Mouse (Mus musculus) hindbrain, embryonic 14.5 days (tissue): ENCODE measurements at regions not wholly inside any gene's neighbourhood (a gene's known extent, or its start where the extent isn't known, plus 50 kb on each side); places are given as distances from the start of the nearest gene placed in this dataset.

Source experiments
- ATAC-seq: fragments of 200-750 bp; cut with Nextera tagmentation; 2 replicates; pipeline ENCODE4 v1.8.0; 2017; ENCODE audit warnings: moderate number of reproducible peaks, mild to moderate bottlenecking, moderate TSS enrichment, moderate library complexity; ENCODE audit not compliant: low FRiP score
- DNase-seq: peaks from one replicate; pipeline ENCODE4 v3.0.0-alpha.2; 2015; ENCODE audit warnings: low spot score
- H3K27ac ChIP-seq: fragments of 300-500 bp; sonication (generic); 2 replicates; pipeline ENCODE4 v1.5.1; 2014; ENCODE audit warnings: mild to moderate bottlenecking, moderate library complexity
- H3K27me3 ChIP-seq: fragments of 300-500 bp; sonication (generic); 2 replicates; pipeline ENCODE4 v1.6.1; 2014; ENCODE audit warnings: mild to moderate bottlenecking, low read length, mixed read lengths; ENCODE audit not compliant: control insufficient read depth, insufficient read depth
- H3K36me3 ChIP-seq: fragments of 300-500 bp; sonication (generic); replicated peaks from 2 replicates; pipeline ENCODE4 v1.6.1; 2014; ENCODE audit not compliant: control insufficient read depth, insufficient read depth
- H3K4me1 ChIP-seq: fragments of 300-500 bp; sonication (generic); replicated peaks from 2 replicates; pipeline ENCODE4 v1.6.1; 2014; ENCODE audit warnings: antibody characterized with exemption, low read length, mixed read lengths; ENCODE audit not compliant: control insufficient read depth, insufficient read depth
- H3K4me2 ChIP-seq: fragments of 300-500 bp; sonication (generic); replicated peaks from 2 replicates; pipeline ENCODE4 v1.6.1; 2014; ENCODE audit warnings: mild to moderate bottlenecking, moderate library complexity
- H3K4me3 ChIP-seq: fragments of 300-500 bp; sonication (generic); replicated peaks from 2 replicates; pipeline ENCODE4 v1.5.1; 2014; ENCODE audit warnings: mild to moderate bottlenecking, low read length
- H3K9ac ChIP-seq: fragments of 300-500 bp; sonication (generic); 2 replicates; pipeline ENCODE4 v1.6.1; 2014
- H3K9me3 ChIP-seq: fragments of 300-500 bp; sonication (generic); 2 replicates; pipeline ENCODE4 v1.6.1; 2016; ENCODE audit warnings: low read length; ENCODE audit not compliant: control insufficient read depth
- WGBS: fragments of 180-500 bp; shearing (Covaris S2); extraction: QIAGEN DNeasy Blood & Tissue Kit; methylation state at CpG from one replicate; pipeline ENCODE4 v1.1.7; 2014; 5-methylcytosine and 5-hydroxymethylcytosine counted together

- Histone ChIP-seq H3K4me2 (no peak overlapping the region), H3K27ac (no peak overlapping the region), H3K4me3 (no peak overlapping the region), H3K9me3 (no peaks in the 10 kb centered on the region), H3K36me3 (no peaks in the 10 kb centered on the region), H3K27me3 (no peaks in the 10 kb centered on the region), H3K4me1 (no peaks in the 10 kb centered on the region), H3K9ac (no peak overlapping the region)
- WGBS, result 69% methylated on average over 7 of the region's 7 CpGs
- DNase-seq (no peak), ATAC-seq (no peak)
Measured at GRCm38 (mm10) chr10:92625781-92626180, 96.4 kb downstream of the Nedd1 start.

GRCm38 (mm10) chr10:92615684-92616379 lies 106.4 kb downstream of the Nedd1 start:
- H3K27me3 ChIP-seq, result no peaks in the 10 kb centered on the region
- H3K9ac ChIP-seq, result no peak overlapping the region
- no peaks in the 10 kb centered on the region for H3K36me3 ChIP-seq
- H3K4me3 ChIP-seq, result no peak overlapping the region
- no peaks in the 10 kb centered on the region for H3K9me3 ChIP-seq
- DNase-seq (no peak), ATAC-seq (no peak)
- H3K4me1 ChIP-seq, result no peaks in the 10 kb centered on the region
- no peak overlapping the region for H3K27ac ChIP-seq
- H3K4me2 ChIP-seq, result no peak overlapping the region
- 86% methylated on average over 5 of the region's 5 CpGs for WGBS

- DNase-seq, result no peak
- Histone ChIP-seq H3K9ac (no peak overlapping the region), H3K9me3 (no peaks in the 10 kb centered on the region), H3K4me1 (no peaks in the 10 kb centered on the region), H3K4me3 (no peak overlapping the region), H3K27me3 (no peaks in the 10 kb centered on the region), H3K4me2 (no peak overlapping the region), H3K36me3 (no peaks in the 10 kb centered on the region), H3K27ac (no peak overlapping the region)
- 21% methylated on average over 6 of the region's 6 CpGs for WGBS
- ATAC-seq, result no peak
Measured at GRCm38 (mm10) chr10:92614341-92614740, 107.9 kb downstream of the Nedd1 start.

- DNase-seq, result no peak
Measured at GRCm38 (mm10) chr10:92611060-92611459, 111.2 kb downstream of the Nedd1 start.

GRCm38 (mm10) chr10:92606761-92607160 lies 115.5 kb downstream of the Nedd1 start:
- Histone ChIP-seq H3K4me3 (no peak overlapping the region), H3K27ac (no peak overlapping the region), H3K9me3 (no peaks in the 10 kb centered on the region), H3K9ac (no peak overlapping the region), H3K4me1 (no peaks in the 10 kb centered on the region), H3K27me3 (no peaks in the 10 kb centered on the region), H3K4me2 (no peak overlapping the region), H3K36me3 (no peaks in the 10 kb centered on the region)
- DNase-seq (no peak), ATAC-seq (no peak)
- WGBS, result 33% methylated on average over 4 of the region's 4 CpGs

More at GRCm38 (mm10) chr10:92611060-92611459, 111.2 kb downstream of the Nedd1 start:
- ATAC-seq, result no peak
- H3K4me3 ChIP-seq, result no peak overlapping the region
- no peak overlapping the region for H3K4me2 ChIP-seq
- H3K9ac ChIP-seq, result no peak overlapping the region
- no peaks in the 10 kb centered on the region for H3K9me3 ChIP-seq
- H3K4me1 ChIP-seq, result no peaks in the 10 kb centered on the region
- H3K36me3 ChIP-seq, result no peaks in the 10 kb centered on the region
- WGBS, result 77% methylated on average over 3 of the region's 3 CpGs
- no peak overlapping the region for H3K27ac ChIP-seq
- no peaks in the 10 kb centered on the region for H3K27me3 ChIP-seq

GRCm38 (mm10) chr10:92605646-92606045 lies 116.6 kb downstream of the Nedd1 start:
- Histone ChIP-seq H3K4me2 (no peak overlapping the region), H3K9me3 (no peaks in the 10 kb centered on the region), H3K4me3 (no peak overlapping the region), H3K36me3 (no peaks in the 10 kb centered on the region), H3K9ac (no peak overlapping the region), H3K4me1 (no peaks in the 10 kb centered on the region), H3K27me3 (no peaks in the 10 kb centered on the region), H3K27ac (no peak overlapping the region)
- WGBS, result 30% methylated on average over 3 of the region's 3 CpGs
- ATAC-seq (no peak), DNase-seq (no peak)

- no peak overlapping the region for H3K27ac ChIP-seq
- no peak overlapping the region for H3K4me2 ChIP-seq
- H3K27me3 ChIP-seq, result no peaks in the 10 kb centered on the region
- H3K9me3 ChIP-seq, result no peaks in the 10 kb centered on the region
- 73% methylated on average over 4 of the region's 4 CpGs for WGBS
- no peak overlapping the region for H3K4me3 ChIP-seq
- H3K4me1 ChIP-seq, result no peaks in the 10 kb centered on the region
- ATAC-seq, result no peak
- no peak for DNase-seq
- no peak overlapping the region for H3K9ac ChIP-seq
- H3K36me3 ChIP-seq, result no peaks in the 10 kb centered on the region
Measured at GRCm38 (mm10) chr10:92600116-92600515, 122.1 kb downstream of the Nedd1 start.

- H3K4me2 ChIP-seq, result no peak overlapping the region
- H3K36me3 ChIP-seq, result no peaks in the 10 kb centered on the region
- no peaks in the 10 kb centered on the region for H3K9me3 ChIP-seq
- H3K4me1 ChIP-seq, result no peaks in the 10 kb centered on the region
- no peak overlapping the region for H3K27ac ChIP-seq
- ATAC-seq (no peak), DNase-seq (no peak)
- no peaks in the 10 kb centered on the region for H3K27me3 ChIP-seq
- H3K4me3 ChIP-seq, result no peak overlapping the region
- no peak overlapping the region for H3K9ac ChIP-seq
- WGBS, result 21% methylated on average over 6 of the region's 6 CpGs
Measured at GRCm38 (mm10) chr10:92595496-92596355, 126.5 kb downstream of the Nedd1 start.

GRCm38 (mm10) chr10:92593947-92594460 lies 128.2 kb downstream of the Nedd1 start:
- no peak overlapping the region for H3K27ac ChIP-seq
- no peaks in the 10 kb centered on the region for H3K27me3 ChIP-seq
- H3K4me3 ChIP-seq, result no peak overlapping the region
- WGBS, result 59% methylated on average over 7 of the region's 7 CpGs
- H3K4me1 ChIP-seq, result 0 out of 2 replicates have a peak, but pooled peaks cover 6% of the 10 kb centered on the region
- no peak for DNase-seq
- H3K9ac ChIP-seq, result no peak overlapping the region
- no peaks in the 10 kb centered on the region for H3K9me3 ChIP-seq
- no peak overlapping the region for H3K4me2 ChIP-seq
- no peak for ATAC-seq
- no peaks in the 10 kb centered on the region for H3K36me3 ChIP-seq
